Mouse (Mus musculus): Measurements from ENCODE around the gene Rps21. TPM values are rescaled to one million over a fixed set of nuclear protein-coding genes. Genes with fewer than 3 reads are reported as not detected.
A peak's percentile ranks its signal among the peaks of the same experiment; 100 is the strongest.

The Rps21 gene
- total RNA-seq (2017), result 798 and 852 TPM in 2 replicates

- ATAC-seq (ENCODE audit: extremely low read depth, insufficient number of reproducible peaks, low FRiP score, poor library complexity, severe bottlenecking), result peak; percentile 96
These were observed at the start of gene Rps21 for GRCm38 (mm10) chr2:180257001-180257521. Rps21 (plus strand) TSS chr2:180257377.

GRCm38 (mm10) chr2:180207840-180208239, 49.3 kb upstream of the Rps21 start:
- ATAC-seq (ENCODE audit: extremely low read depth, insufficient number of reproducible peaks, low FRiP score, poor library complexity, severe bottlenecking), result no peak

GRCm38 (mm10) chr2:180208976-180209375, 48.2 kb upstream of the Rps21 start:
- no peak for ATAC-seq (ENCODE audit: extremely low read depth, insufficient number of reproducible peaks, low FRiP score, poor library complexity, severe bottlenecking)

- no peak for ATAC-seq (ENCODE audit: extremely low read depth, insufficient number of reproducible peaks, low FRiP score, poor library complexity, severe bottlenecking)
These were observed 44.9 kb upstream of the Rps21 start for GRCm38 (mm10) chr2:180212255-180212654.

GRCm38 (mm10) chr2:180214352-180214978, 42.7 kb upstream of the Rps21 start:
- ATAC-seq (ENCODE audit: extremely low read depth, insufficient number of reproducible peaks, low FRiP score, poor library complexity, severe bottlenecking), result no peak

- no peak for ATAC-seq (ENCODE audit: extremely low read depth, insufficient number of reproducible peaks, low FRiP score, poor library complexity, severe bottlenecking)
These were observed 42.1 kb upstream of the Rps21 start for GRCm38 (mm10) chr2:180215011-180215461.

GRCm38 (mm10) chr2:180215951-180216350, 41.2 kb upstream of the Rps21 start:
- ATAC-seq (ENCODE audit: extremely low read depth, insufficient number of reproducible peaks, low FRiP score, poor library complexity, severe bottlenecking), result no peak

- no peak for ATAC-seq (ENCODE audit: extremely low read depth, insufficient number of reproducible peaks, low FRiP score, poor library complexity, severe bottlenecking)
These were observed 40.3 kb upstream of the Rps21 start for GRCm38 (mm10) chr2:180216921-180217320.

GRCm38 (mm10) chr2:180217587-180217986, 39.6 kb upstream of the Rps21 start:
- no peak for ATAC-seq (ENCODE audit: extremely low read depth, insufficient number of reproducible peaks, low FRiP score, poor library complexity, severe bottlenecking)

- no peak for ATAC-seq (ENCODE audit: extremely low read depth, insufficient number of reproducible peaks, low FRiP score, poor library complexity, severe bottlenecking)
These were observed 38.9 kb upstream of the Rps21 start for GRCm38 (mm10) chr2:180218241-180218640.

GRCm38 (mm10) chr2:180218677-180219076, 38.5 kb upstream of the Rps21 start:
- ATAC-seq (ENCODE audit: extremely low read depth, insufficient number of reproducible peaks, low FRiP score, poor library complexity, severe bottlenecking), result no peak

GRCm38 (mm10) chr2:180219145-180219943, 37.8 kb upstream of the Rps21 start:
- ATAC-seq (ENCODE audit: extremely low read depth, insufficient number of reproducible peaks, low FRiP score, poor library complexity, severe bottlenecking), result no peak

- no peak for ATAC-seq (ENCODE audit: extremely low read depth, insufficient number of reproducible peaks, low FRiP score, poor library complexity, severe bottlenecking)
These were observed 37.0 kb upstream of the Rps21 start for GRCm38 (mm10) chr2:180220165-180220564.

GRCm38 (mm10) chr2:180221051-180221450, 36.1 kb upstream of the Rps21 start:
- ATAC-seq (ENCODE audit: extremely low read depth, insufficient number of reproducible peaks, low FRiP score, poor library complexity, severe bottlenecking), result no peak

GRCm38 (mm10) chr2:180222250-180222649, 34.9 kb upstream of the Rps21 start:
- ATAC-seq (ENCODE audit: extremely low read depth, insufficient number of reproducible peaks, low FRiP score, poor library complexity, severe bottlenecking), result no peak

GRCm38 (mm10) chr2:180224647-180225043, 32.5 kb upstream of the Rps21 start:
- ATAC-seq (ENCODE audit: extremely low read depth, insufficient number of reproducible peaks, low FRiP score, poor library complexity, severe bottlenecking), result no peak

- no peak for ATAC-seq (ENCODE audit: extremely low read depth, insufficient number of reproducible peaks, low FRiP score, poor library complexity, severe bottlenecking)
These were observed 32.0 kb upstream of the Rps21 start for GRCm38 (mm10) chr2:180225044-180225761.

- no peak for ATAC-seq (ENCODE audit: extremely low read depth, insufficient number of reproducible peaks, low FRiP score, poor library complexity, severe bottlenecking)
These were observed 31.3 kb upstream of the Rps21 start, which contains the start of gene Lama5 for GRCm38 (mm10) chr2:180225762-180226378. Lama5 (minus strand) TSS chr2:180225859.

Measured in neutrophil, adult 5-6 weeks (primary cell).